Comparison of ENCODE assay signal across 8 mouse cellular contexts in genomic region chrX:103492398-103493256, GRCm38 (mm10).
DNase-seq lines count a peak whose midpoint lies in the region; ATAC-seq and TF ChIP-seq lines count a peak whose summit lies in the region.

No protein-coding gene starts in this region.

- H3K27ac ChIP-seq in left cerebral cortex, adult 2 months: peak overlapping the region; percentile 89
- peak overlapping the region; percentile 33; the same call in 1 of the 2 replicates for H3K27ac ChIP-seq in bone marrow, adult 2 months (ENCODE audit: control insufficient read depth, insufficient read depth, low read depth, low read length, poor library complexity)
- peak overlapping the region; percentile 75 for H3K27ac ChIP-seq in intestine, embryonic 16.5 days (ENCODE audit: low read length)
- peak overlapping the region; percentile 95 for H3K27ac ChIP-seq in midbrain, embryonic 15.5 days

- H3K4me3 ChIP-seq in left cerebral cortex, adult 2 months: peak overlapping the region; percentile 75
- peak overlapping the region; percentile 9 for H3K4me3 ChIP-seq in bone marrow, adult 2 months (replicated peaks; ENCODE audit: control insufficient read depth, low read depth, low read length)
- peak overlapping the region; percentile 93 for H3K4me3 ChIP-seq in erythroblast, embryonic 14.5 days (replicated peaks)
- H3K4me3 ChIP-seq in intestine, embryonic 16.5 days (ENCODE audit: low read length): peak overlapping the region; percentile 56
- H3K4me3 ChIP-seq in midbrain, embryonic 15.5 days: peak overlapping the region; percentile 59

- TF ChIP-seq POLR2A in bone marrow, adult 2 months (IDR thresholded peaks at IDR 0.05; ENCODE audit: borderline replicate concordance, control insufficient read depth, low read depth, low read length): no peak

- no peaks in the 10 kb centered on the region for H3K4me1 ChIP-seq in bone marrow, adult 2 months (ENCODE audit: control insufficient read depth, insufficient read depth, low read length)
- H3K4me1 ChIP-seq in erythroblast, embryonic 14.5 days (ENCODE audit: control insufficient read depth): peaks cover 32% of the 10 kb centered on the region
- peaks cover 6% of the 10 kb centered on the region for H3K4me1 ChIP-seq in intestine, embryonic 16.5 days (ENCODE audit: control insufficient read depth, insufficient read depth, low read length)
- H3K4me1 ChIP-seq in midbrain, embryonic 15.5 days: peaks cover 18% of the 10 kb centered on the region

- peak overlapping the region; percentile 60 for H3K4me2 ChIP-seq in intestine, embryonic 16.5 days (ENCODE audit: low read depth, low read length)
- peak overlapping the region; percentile 45 for H3K4me2 ChIP-seq in midbrain, embryonic 15.5 days

- ATAC-seq in intestine, embryonic 16.5 days: peak; percentile 48
- ATAC-seq in midbrain, embryonic 15.5 days (replicated peaks): peak; percentile 57

- H3K27me3 ChIP-seq in erythroblast, embryonic 14.5 days (ENCODE audit: control insufficient read depth): no peaks in the 10 kb centered on the region
- no peaks in the 10 kb centered on the region for H3K27me3 ChIP-seq in intestine, embryonic 16.5 days (replicated peaks; ENCODE audit: control insufficient read depth, insufficient read depth, low read length)
- H3K27me3 ChIP-seq in midbrain, embryonic 15.5 days (replicated peaks): no peaks in the 10 kb centered on the region

- H3K9ac ChIP-seq in intestine, embryonic 16.5 days (ENCODE audit: low read depth, low read length): peak overlapping the region; percentile 82
- H3K9ac ChIP-seq in midbrain, embryonic 15.5 days: peak overlapping the region; percentile 72

- peaks cover 15% of the 10 kb centered on the region for H3K36me3 ChIP-seq in erythroblast, embryonic 14.5 days (ENCODE audit: control insufficient read depth)
- no peaks in the 10 kb centered on the region for H3K36me3 ChIP-seq in intestine, embryonic 16.5 days (ENCODE audit: control insufficient read depth, insufficient read depth, low read length)
- H3K36me3 ChIP-seq in midbrain, embryonic 15.5 days (replicated peaks): no peaks in the 10 kb centered on the region

- no peaks in the 10 kb centered on the region for H3K9me3 ChIP-seq in erythroblast, embryonic 14.5 days (ENCODE audit: control insufficient read depth, low read length)
- no peaks in the 10 kb centered on the region for H3K9me3 ChIP-seq in intestine, embryonic 16.5 days (ENCODE audit: control insufficient read depth, low read length)
- H3K9me3 ChIP-seq in midbrain, embryonic 15.5 days: no peaks in the 10 kb centered on the region

- intact Hi-C loops in left cerebral cortex, adult 2 months (cut with DNase I): loop anchor here (1.0 to 2.0 kb wide), 3 partner anchors 38 to 124 kb away; no protein-coding TSS in a partner anchor
- intact Hi-C loops in left cerebral cortex, postnatal 36 days (cut with DNase I): loop anchor here (1.0 to 5.0 kb wide), 2 partner anchors 40 to 71 kb away; no protein-coding TSS in a partner anchor
- intact Hi-C loops in left cerebral cortex, postnatal 25 days (cut with DNase I): loop anchor here (1.0 to 5.0 kb wide), 4 partner anchors 40 to 130 kb away; no protein-coding TSS in a partner anchor

- no peak for DNase-seq in left cerebral cortex, adult 2 months (ENCODE audit: extremely low spot score in 1 of 2, low spot score in 2 of 2)
- DNase-seq in left cerebral cortex, postnatal 36 days (ENCODE audit: low spot score in 2 of 2): no peak
- DNase-seq in left cerebral cortex, postnatal 25 days (ENCODE audit: low spot score in 2 of 2): no peak
- DNase-seq in left cerebral cortex, adult 8-10 months (ENCODE audit: low spot score in 2 of 2): no peak

- TF ChIP-seq CTCF in left cerebral cortex, adult 2 months (IDR thresholded peaks at IDR 0.05): no peak
- TF ChIP-seq CTCF in bone marrow, adult 2 months (IDR thresholded peaks at IDR 0.05; ENCODE audit: control insufficient read depth, insufficient read depth, low read length): no peak

- WGBS in bone marrow, adult 2 months: 30% methylated on average over 10 of the region's 10 CpGs
- 38% methylated on average over 10 of the region's 10 CpGs for WGBS in intestine, embryonic 16.5 days
- WGBS in midbrain, embryonic 15.5 days: 34% methylated on average over 10 of the region's 10 CpGs

Comparison
In these comparisons a context has a peak if more than half of its experiments do, and no peak if none do; other contexts are left out.
1. H3K27ac ChIP-seq: peak in every context shown above with its lines; median percentile 95 in midbrain, embryonic 15.5 days; 89 in left cerebral cortex, adult 2 months; 75 in intestine, embryonic 16.5 days; 33 in bone marrow, adult 2 months.
2. H3K4me3 ChIP-seq: peak in every context shown above with its lines; median percentile 93 in erythroblast, embryonic 14.5 days; 75 in left cerebral cortex, adult 2 months; 59 in midbrain, embryonic 15.5 days; 56 in intestine, embryonic 16.5 days; 9 in bone marrow, adult 2 months.